Mouse (Mus musculus): ENCODE results near the gene Atp6v1e2.

DNA sequence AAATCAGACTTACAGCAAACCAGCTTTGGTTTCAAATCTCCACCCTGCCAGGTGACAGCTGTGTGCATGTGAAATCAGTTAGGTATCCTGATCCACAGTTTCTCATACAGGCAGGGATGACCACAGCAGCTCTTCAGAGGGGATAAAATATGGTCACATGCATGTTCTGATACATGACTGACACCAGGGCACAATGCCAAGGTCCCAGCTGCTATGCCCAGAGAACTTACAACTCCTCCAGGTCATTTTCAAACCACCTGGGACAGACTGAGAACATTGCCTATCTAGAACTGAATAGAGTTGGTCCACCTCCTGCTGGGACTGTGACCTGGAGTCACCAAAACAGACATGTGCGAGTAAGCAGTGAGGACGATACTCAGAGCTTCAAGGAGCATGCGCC lies 40.6 kb downstream of the Atp6v1e2 start:
- TF ChIP-seq GATA1 (IDR thresholded peaks at IDR 0.05; ENCODE audit: borderline replicate concordance, low read length): no peak
- TF ChIP-seq FLI1 (IDR thresholded peaks at IDR 0.05; ENCODE audit: low read length): no peak

Measured in megakaryocyte, embryonic 14.5 days (primary cell).